In genomic region chr6:72211360-72211759, GRCm38 (mm10) we compare ENCODE assay signal across 14 mouse cellular contexts. TPM values are rescaled to one million over a fixed set of nuclear protein-coding genes. Genes with fewer than 3 reads are reported as not detected.
A peak's percentile ranks its signal among the peaks of the same experiment; 100 is the strongest.
DNase-seq lines count a peak whose midpoint lies in the region; ATAC-seq and TF ChIP-seq lines count a peak whose summit lies in the region.
"Had no signal": no experiment of that assay in that cellular context is flagged by ENCODE, and none has a peak within 500 bp of the region (broad histone marks: within the 10 kb centered on the region; RNA-seq: fewer than 3 reads in every experiment).

No protein-coding gene starts in this region.

- H3K4me2 ChIP-seq in heart, embryonic 13.5 days = no peak overlapping the region
- no peak overlapping the region for H3K4me2 ChIP-seq in hindbrain, postnatal 0 days (ENCODE audit: low read depth, low read length)
- H3K4me2 ChIP-seq: heart, embryonic 15.5 days; liver, embryonic 13.5 days had no signal

- H3K4me3 ChIP-seq in heart, embryonic 13.5 days = no peak overlapping the region
- peak overlapping the region; percentile 26 for H3K4me3 ChIP-seq in megakaryocyte, embryonic 14.5 days (replicated peaks)
- H3K4me3 ChIP-seq in hindbrain, postnatal 0 days (ENCODE audit: low read length) = no peak overlapping the region
- H3K4me3 ChIP-seq: heart, embryonic 15.5 days; liver, embryonic 13.5 days had no signal

- WGBS in heart, embryonic 13.5 days = 52% methylated on average over 4 of the region's 4 CpGs
- WGBS in hindbrain, postnatal 0 days = 42% methylated on average over 4 of the region's 4 CpGs

- no peak for ATAC-seq in heart, embryonic 13.5 days (ENCODE audit: extremely low read depth, insufficient number of reproducible peaks, low FRiP score, low TSS enrichment)
- no peak for ATAC-seq in megakaryocyte, adult 5-6 weeks (ENCODE audit: poor library complexity, severe bottlenecking)
- peak; percentile 70 for ATAC-seq in hindbrain, postnatal 0 days
- ATAC-seq: activated CD4-positive, CD25-positive, alpha-beta regulatory T cell, adult 4 months; CD4-positive, CD25-positive, alpha-beta regulatory T cell, adult 4 months; inflammation-experienced regulatory T-cells, adult 6 months had no signal

- H3K9me3 ChIP-seq in heart, embryonic 13.5 days = no peaks in the 10 kb centered on the region
- no peaks in the 10 kb centered on the region for H3K9me3 ChIP-seq in megakaryocyte, embryonic 14.5 days
- no peaks in the 10 kb centered on the region for H3K9me3 ChIP-seq in hindbrain, postnatal 0 days (ENCODE audit: low read length)
- H3K9me3 ChIP-seq: heart, embryonic 15.5 days; liver, embryonic 13.5 days had no signal

- peak overlapping the region; percentile 37; the same call in 1 of the 2 replicates for H3K27ac ChIP-seq in heart, embryonic 13.5 days (replicated peaks)
- H3K27ac ChIP-seq in hindbrain, postnatal 0 days = peak overlapping the region; percentile 45; the same call in 1 of the 2 replicates
- H3K27ac ChIP-seq: liver, embryonic 13.5 days; macrophage had no signal

- peaks cover 68% of the 10 kb centered on the region for H3K4me1 ChIP-seq in heart, embryonic 13.5 days
- H3K4me1 ChIP-seq in megakaryocyte, embryonic 14.5 days = peaks cover 66% of the 10 kb centered on the region
- H3K4me1 ChIP-seq in hindbrain, postnatal 0 days (ENCODE audit: insufficient read depth, low read length) = peaks cover 20% of the 10 kb centered on the region

- no peak for DNase-seq in heart, postnatal 10 days
- peak; percentile 67 for DNase-seq in cerebellum, adult 9-11 months
- DNase-seq in hindbrain, postnatal 0 days (ENCODE audit: low spot score) = peak; percentile 62
- DNase-seq in adrenal gland, postnatal 10 days = no peak
- DNase-seq: liver, embryonic 13.5 days; thymus, adult 2 months had no signal

- no peak for TF ChIP-seq CTCF in hindbrain, postnatal 0 days (IDR thresholded peaks at IDR 0.05; ENCODE audit: low read depth)

- H3K27me3 ChIP-seq in heart, embryonic 13.5 days (replicated peaks) = peaks cover 8% of the 10 kb centered on the region; the same call in 1 of the 2 replicates
- peaks cover 89% of the 10 kb centered on the region for H3K27me3 ChIP-seq in megakaryocyte, embryonic 14.5 days (replicated peaks)
- no peaks in the 10 kb centered on the region for H3K27me3 ChIP-seq in hindbrain, postnatal 0 days (ENCODE audit: insufficient read depth, low read length)
- H3K27me3 ChIP-seq: heart, embryonic 15.5 days had no signal

- intact Hi-C loops in heart, postnatal 10 days (cut with DNase I) = no loop called here

- peaks cover 24% of the 10 kb centered on the region for H3K36me3 ChIP-seq in heart, embryonic 13.5 days
- H3K36me3 ChIP-seq in megakaryocyte, embryonic 14.5 days (replicated peaks; ENCODE audit: low read length) = peaks cover 96% of the 10 kb centered on the region
- no peaks in the 10 kb centered on the region for H3K36me3 ChIP-seq in hindbrain, postnatal 0 days (ENCODE audit: insufficient read depth, low read length)
- H3K36me3 ChIP-seq: liver, embryonic 13.5 days had no signal

- no peak overlapping the region for H3K9ac ChIP-seq in heart, embryonic 13.5 days
- no peak overlapping the region for H3K9ac ChIP-seq in hindbrain, postnatal 0 days (replicated peaks; ENCODE audit: low read length)
- H3K9ac ChIP-seq: heart, embryonic 15.5 days; liver, embryonic 13.5 days had no signal

RNA-seq across cellular contexts. Expression of gene Atoh8, which starts 24.0 kb away (rescaled TPM):
- polyA plus RNA-seq in heart, embryonic 13.5 days (2015; fragmentation: Nextera tagmentation; extraction: Ambion mirVana) = 13.3 and 13.7 TPM in 2 replicates
- 1 to 10 TPM; 8.6 TPM for total RNA-seq in heart, postnatal 10 days (2021)
- 51.0 and 108 TPM in 2 replicates for polyA plus RNA-seq in megakaryocyte, embryonic 14.5 days (2012; ENCODE audit: insufficient read depth, low replicate concordance)
- total RNA-seq in megakaryocyte, adult 5-6 weeks (2015) = 0.22 TPM in 1 of 2 replicates, not detected in the other
- total RNA-seq in megakaryocyte, adult 5-6 weeks (2017) = 0.51 TPM in 1 of 2 replicates, not detected in the other
- total RNA-seq in hindbrain, postnatal 0 days (2014; rRNA removed) = 6.5 and 8.1 TPM in 2 replicates
- 3.8 and 5.2 TPM in 2 replicates for polyA plus RNA-seq in hindbrain, postnatal 0 days (2015; fragmentation: Nextera tagmentation; extraction: Ambion mirVana)
- 1 to 10 TPM; 7.0 to 7.9 TPM for total RNA-seq in adrenal gland, postnatal 10 days (2021)
- polyA plus RNA-seq: activated CD4-positive, CD25-positive, alpha-beta regulatory T cell, adult 4 months; CD4-positive, CD25-positive, alpha-beta regulatory T cell, adult 4 months; inflammation-experienced regulatory T-cells, adult 6 months; macrophage had no signal

Comparison
In these comparisons a context has a peak if more than half of its experiments do, and no peak if none do; other contexts are left out.
1. DNase-seq: peak in cerebellum, adult 9-11 months (single experiment) and hindbrain, postnatal 0 days (single experiment); none in heart, postnatal 10 days (0 of 2) and adrenal gland, postnatal 10 days (single experiment).